Mouse (Mus musculus) intestine, postnatal 0 days (tissue): ENCODE results near the gene Tmie. TPM values are rescaled to one million over a fixed set of nuclear protein-coding genes. Genes with fewer than 3 reads are reported as not detected.
A peak's percentile ranks its signal among the peaks of the same experiment; 100 is the strongest.

Source experiments
- ATAC-seq: fragments of 200-750 bp; cut with Nextera tagmentation; 2 replicates; pipeline ENCODE4 v1.8.0; 2017; ENCODE audit warnings: mild to moderate bottlenecking, moderate TSS enrichment, moderate library complexity
- H3K27ac ChIP-seq: fragments of 300-500 bp; sonication (generic); 2 replicates; pipeline ENCODE4 v1.5.1; 2014; ENCODE audit warnings: mild to moderate bottlenecking, low read depth, low read length, moderate library complexity
- H3K27me3 ChIP-seq: fragments of 300-500 bp; sonication (generic); replicated peaks from 2 replicates; pipeline ENCODE4 v1.6.1; 2014; ENCODE audit warnings: low read length, mixed read lengths; ENCODE audit not compliant: control insufficient read depth, insufficient read depth
- H3K36me3 ChIP-seq: fragments of 300-500 bp; sonication (generic); 2 replicates; pipeline ENCODE4 v1.6.1; 2014; ENCODE audit warnings: mild to moderate bottlenecking, moderate library complexity; ENCODE audit not compliant: control insufficient read depth, insufficient read depth
- H3K4me1 ChIP-seq: fragments of 300-500 bp; sonication (generic); replicated peaks from 2 replicates; pipeline ENCODE4 v1.6.1; 2014; ENCODE audit warnings: antibody characterized with exemption, low read length, mixed read lengths; ENCODE audit not compliant: control insufficient read depth, insufficient read depth
- H3K4me2 ChIP-seq: fragments of 300-500 bp; sonication (generic); replicated peaks from 2 replicates; pipeline ENCODE4 v1.6.1; 2014; ENCODE audit warnings: low read depth, mild to moderate bottlenecking, moderate library complexity
- H3K4me3 ChIP-seq: fragments of 300-500 bp; sonication (generic); 2 replicates; pipeline ENCODE4 v1.5.1; 2014; ENCODE audit warnings: low read depth, low read length
- H3K9ac ChIP-seq: fragments of 300-500 bp; sonication (generic); 2 replicates; pipeline ENCODE4 v1.6.1; 2014; ENCODE audit warnings: mild to moderate bottlenecking, low read depth, low read length
- H3K9me3 ChIP-seq: fragments of 300-500 bp; sonication (generic); 2 replicates; pipeline ENCODE4 v1.6.1; 2016; ENCODE audit warnings: mixed run types; ENCODE audit not compliant: control insufficient read depth
- CTCF ChIP-seq: sonication (generic); IDR thresholded peaks from 2 replicates; pipeline ENCODE4 v1.5.1; 2016; ENCODE audit warnings: low read depth, mild to moderate bottlenecking, control low read depth, antibody characterized with exemption, moderate library complexity
- WGBS: fragments of 180-500 bp; shearing (Covaris S2); extraction: QIAGEN DNeasy Blood & Tissue Kit; methylation state at CpG from one replicate; pipeline ENCODE4 v1.1.7; 2014; 5-methylcytosine and 5-hydroxymethylcytosine counted together
- polyA plus RNA-seq: library from polyadenylated mRNA; unstranded; fragments of >200 nt; fragmentation: Nextera tagmentation; extraction: Ambion mirVana; gene quantifications from 2 replicates; pipeline ENCODE4 v1.2.1, GENCODE M21; 2015

The Tmie gene
- polyA plus RNA-seq = 10.0 and 11.2 TPM in 2 replicates

DNA sequence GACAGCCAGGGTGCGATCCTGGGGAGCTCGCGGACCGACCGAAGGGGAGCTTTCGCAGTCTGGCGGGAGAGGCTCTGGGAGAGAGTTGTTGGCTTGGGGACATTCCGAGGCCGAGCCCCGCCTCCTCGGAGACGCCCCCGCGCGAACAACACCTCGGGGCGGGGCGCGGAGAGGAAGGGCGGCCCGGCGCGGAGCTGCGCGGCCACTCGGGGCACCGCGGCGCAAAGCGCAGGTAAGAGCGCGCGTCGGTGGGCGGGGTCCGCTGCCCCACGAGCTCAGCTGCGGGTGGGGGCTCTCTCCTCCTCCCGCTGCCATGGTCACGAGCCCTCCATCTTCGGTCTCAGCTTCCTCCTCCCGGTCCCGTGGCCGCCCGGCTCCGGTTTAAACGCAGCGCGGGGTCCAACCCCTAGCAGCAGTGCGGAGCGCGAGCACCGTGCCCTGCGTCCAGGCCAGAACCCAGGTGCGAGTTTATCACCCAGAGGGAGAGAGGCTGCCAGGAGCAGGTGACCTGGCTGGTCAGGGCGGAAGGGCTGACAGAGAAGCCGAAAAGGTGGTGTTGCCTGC is at the start of gene Tmie:
Gene Tmie (minus strand): TSS at position 116 of the 564 bp plus-strand sequence.
- H3K4me2 ChIP-seq = peak within 1 kb of the TSS; percentile 75
- no peaks in the 10 kb centered on the region for H3K27me3 ChIP-seq
- H3K9ac ChIP-seq = peak within 1 kb of the TSS; percentile 60
- TF ChIP-seq CTCF = peak; percentile 30
- H3K4me3 ChIP-seq = peak within 1 kb of the TSS; percentile 49
- H3K36me3 ChIP-seq = peaks cover 7% of the 10 kb centered on the region; the same call in 1 of the 2 replicates
- H3K27ac ChIP-seq = peak within 1 kb of the TSS; percentile 88
- peak; percentile 77 for ATAC-seq
- peaks cover 5% of the 10 kb centered on the region for H3K4me1 ChIP-seq
- H3K9me3 ChIP-seq = no peaks in the 10 kb centered on the region
- WGBS = under 1% methylated on average over 43 of the region's 57 CpGs

GRCm38 (mm10) chr9:110922759-110923158 is 42.8 kb upstream of the Tmie start:
- Histone ChIP-seq H3K36me3 (no peaks in the 10 kb centered on the region), H3K4me2 (no peak overlapping the region), H3K27ac (no peak overlapping the region), H3K27me3 (no peaks in the 10 kb centered on the region), H3K4me1 (no peaks in the 10 kb centered on the region), H3K9ac (no peak overlapping the region), H3K9me3 (no peaks in the 10 kb centered on the region), H3K4me3 (no peak overlapping the region)
- 12% methylated on average over 7 of the region's 7 CpGs for WGBS
- peak; percentile 96 for TF ChIP-seq CTCF
- ATAC-seq = no peak

- no peak overlapping the region for H3K4me3 ChIP-seq
- no peak for TF ChIP-seq CTCF
- 66% methylated on average over 15 of the region's 15 CpGs for WGBS
- H3K27ac ChIP-seq = no peak overlapping the region
- no peaks in the 10 kb centered on the region for H3K27me3 ChIP-seq
- ATAC-seq = no peak
- H3K36me3 ChIP-seq = no peaks in the 10 kb centered on the region
- H3K9ac ChIP-seq = no peak overlapping the region
- H3K4me2 ChIP-seq = no peak overlapping the region
- H3K4me1 ChIP-seq = no peaks in the 10 kb centered on the region
- H3K9me3 ChIP-seq = no peaks in the 10 kb centered on the region
Measured at GRCm38 (mm10) chr9:110920665-110921419, 40.9 kb upstream of the Tmie start.

- H3K27me3 ChIP-seq = no peaks in the 10 kb centered on the region
- H3K36me3 ChIP-seq = no peaks in the 10 kb centered on the region
- 94% methylated on average over 7 of the region's 7 CpGs for WGBS
- no peak for TF ChIP-seq CTCF
- no peak within 1 kb of the TSS for H3K4me2 ChIP-seq
- H3K27ac ChIP-seq = no peak within 1 kb of the TSS
- H3K9ac ChIP-seq = no peak within 1 kb of the TSS
- no peak within 1 kb of the TSS for H3K4me3 ChIP-seq
- H3K9me3 ChIP-seq = no peaks in the 10 kb centered on the region
- no peaks in the 10 kb centered on the region for H3K4me1 ChIP-seq
- ATAC-seq = no peak
Measured at GRCm38 (mm10) chr9:110916786-110917185, 36.9 kb upstream of the Tmie start, which contains the start of gene Fam240a. Fam240a (minus strand) TSS chr9:110916861.

- 54% methylated on average over 8 of the region's 8 CpGs for WGBS
- H3K9me3 ChIP-seq = no peaks in the 10 kb centered on the region
- no peak for ATAC-seq
Measured at GRCm38 (mm10) chr9:110915466-110915865, 35.6 kb upstream of the Tmie start.

GRCm38 (mm10) chr9:110914631-110915236 is 34.8 kb upstream of the Tmie start:
- Histone ChIP-seq H3K4me2 (no peak overlapping the region), H3K27ac (no peak overlapping the region), H3K36me3 (no peaks in the 10 kb centered on the region), H3K9ac (no peak overlapping the region), H3K4me1 (no peaks in the 10 kb centered on the region), H3K27me3 (no peaks in the 10 kb centered on the region), H3K9me3 (no peaks in the 10 kb centered on the region), H3K4me3 (no peak overlapping the region)
- ATAC-seq = no peak
- WGBS = 52% methylated on average over 21 of the region's 21 CpGs
- TF ChIP-seq CTCF = no peak

More at GRCm38 (mm10) chr9:110915466-110915865, 35.6 kb upstream of the Tmie start:
- Histone ChIP-seq H3K9ac (no peak overlapping the region), H3K36me3 (no peaks in the 10 kb centered on the region), H3K27ac (no peak overlapping the region), H3K4me2 (no peak overlapping the region), H3K27me3 (no peaks in the 10 kb centered on the region), H3K4me3 (no peak overlapping the region), H3K4me1 (no peaks in the 10 kb centered on the region)
- TF ChIP-seq CTCF = no peak
